Mouse (Mus musculus): ENCODE results near the gene Phlpp2. TPM values are rescaled to one million over a fixed set of nuclear protein-coding genes. Genes with fewer than 3 reads are reported as not detected.

Phlpp2 gene
- polyA plus RNA-seq, 1 experiment from 2014 or later, result 4.4 TPM

- ATAC-seq (replicated peaks; ENCODE audit: low FRiP score), result no peak
- H3K27me3 ChIP-seq (ENCODE audit: control insufficient read depth, insufficient read depth, low read length), result no peaks in the 10 kb centered on the region
- WGBS, result 93% methylated on average over 4 of the region's 4 CpGs
- no peak for DNase-seq (ENCODE audit: low spot score)
- H3K4me2 ChIP-seq (ENCODE audit: low read depth, low read length, severe bottlenecking), result no peak overlapping the region
- peaks cover 2% of the 10 kb centered on the region; the same call in 1 of the 2 replicates for H3K36me3 ChIP-seq (ENCODE audit: control insufficient read depth, insufficient read depth, low read length)
- H3K9ac ChIP-seq (ENCODE audit: low read length), result no peak overlapping the region
- H3K4me1 ChIP-seq (replicated peaks; ENCODE audit: control insufficient read depth, insufficient read depth, low read length), result no peaks in the 10 kb centered on the region
- no peaks in the 10 kb centered on the region for H3K9me3 ChIP-seq (ENCODE audit: control insufficient read depth, low read length)
- no peak overlapping the region for H3K4me3 ChIP-seq (ENCODE audit: low read depth, low read length)
- H3K27ac ChIP-seq (ENCODE audit: low read depth, low read length), result no peak overlapping the region
Measured at GRCm38 (mm10) chr8:109907376-109907775, 39.0 kb downstream of the Phlpp2 start.

GRCm38 (mm10) chr8:109917277-109917676 is 48.9 kb downstream of the Phlpp2 start:
- H3K27ac ChIP-seq (ENCODE audit: low read depth, low read length), result no peak overlapping the region
- no peaks in the 10 kb centered on the region for H3K4me1 ChIP-seq (replicated peaks; ENCODE audit: control insufficient read depth, insufficient read depth, low read length)
- H3K4me2 ChIP-seq (ENCODE audit: low read depth, low read length, severe bottlenecking), result no peak overlapping the region
- no peaks in the 10 kb centered on the region for H3K27me3 ChIP-seq (ENCODE audit: control insufficient read depth, insufficient read depth, low read length)
- no peak overlapping the region for H3K9ac ChIP-seq (ENCODE audit: low read length)
- ATAC-seq (replicated peaks; ENCODE audit: low FRiP score) (no peak), DNase-seq (ENCODE audit: low spot score) (peak; percentile 56)
- H3K4me3 ChIP-seq (ENCODE audit: low read depth, low read length), result no peak overlapping the region
- 62% methylated on average over 4 of the region's 4 CpGs for WGBS
- peaks cover 5% of the 10 kb centered on the region; the same call in 1 of the 2 replicates for H3K36me3 ChIP-seq (ENCODE audit: control insufficient read depth, insufficient read depth, low read length)
- no peaks in the 10 kb centered on the region for H3K9me3 ChIP-seq (ENCODE audit: control insufficient read depth, low read length)

- H3K4me1 ChIP-seq (replicated peaks; ENCODE audit: control insufficient read depth, insufficient read depth, low read length), result no peaks in the 10 kb centered on the region
- H3K9me3 ChIP-seq (ENCODE audit: control insufficient read depth, low read length), result no peaks in the 10 kb centered on the region
- 94% methylated on average over 8 of the region's 8 CpGs for WGBS
- H3K36me3 ChIP-seq (ENCODE audit: control insufficient read depth, insufficient read depth, low read length), result no peaks in the 10 kb centered on the region; the same call in 1 of the 2 replicates
- no peak overlapping the region for H3K4me2 ChIP-seq (ENCODE audit: low read depth, low read length, severe bottlenecking)
- H3K4me3 ChIP-seq (ENCODE audit: low read depth, low read length), result no peak overlapping the region
- no peak overlapping the region for H3K9ac ChIP-seq (ENCODE audit: low read length)
- H3K27ac ChIP-seq (ENCODE audit: low read depth, low read length), result no peak overlapping the region
- no peak for DNase-seq (ENCODE audit: low spot score)
- H3K27me3 ChIP-seq (ENCODE audit: control insufficient read depth, insufficient read depth, low read length), result no peaks in the 10 kb centered on the region
- no peak for ATAC-seq (replicated peaks; ENCODE audit: low FRiP score)
Measured at GRCm38 (mm10) chr8:109920406-109921390, 52.4 kb downstream of the Phlpp2 start.

- H3K36me3 ChIP-seq (ENCODE audit: control insufficient read depth, insufficient read depth, low read length), result peaks cover 5% of the 10 kb centered on the region; the same call in 1 of the 2 replicates
- no peaks in the 10 kb centered on the region for H3K9me3 ChIP-seq (ENCODE audit: control insufficient read depth, low read length)
- H3K9ac ChIP-seq (ENCODE audit: low read length), result no peak overlapping the region
- no peaks in the 10 kb centered on the region for H3K4me1 ChIP-seq (replicated peaks; ENCODE audit: control insufficient read depth, insufficient read depth, low read length)
- no peak overlapping the region for H3K4me3 ChIP-seq (ENCODE audit: low read depth, low read length)
- no peaks in the 10 kb centered on the region for H3K27me3 ChIP-seq (ENCODE audit: control insufficient read depth, insufficient read depth, low read length)
- H3K27ac ChIP-seq (ENCODE audit: low read depth, low read length), result no peak overlapping the region
- 93% methylated on average over 2 of the region's 2 CpGs for WGBS
- DNase-seq (ENCODE audit: low spot score) (no peak), ATAC-seq (replicated peaks; ENCODE audit: low FRiP score) (no peak)
- H3K4me2 ChIP-seq (ENCODE audit: low read depth, low read length, severe bottlenecking), result no peak overlapping the region
Measured at GRCm38 (mm10) chr8:109941606-109942360, 73.4 kb downstream of the Phlpp2 start.

GRCm38 (mm10) chr8:109945153-109945632 is 76.9 kb downstream of the Phlpp2 start:
- H3K4me2 ChIP-seq (ENCODE audit: low read depth, low read length, severe bottlenecking), result no peak overlapping the region
- no peak overlapping the region for H3K4me3 ChIP-seq (ENCODE audit: low read depth, low read length)
- peaks cover 6% of the 10 kb centered on the region; the same call in 1 of the 2 replicates for H3K27me3 ChIP-seq (ENCODE audit: control insufficient read depth, insufficient read depth, low read length)
- peaks cover 3% of the 10 kb centered on the region; the same call in 1 of the 2 replicates for H3K4me1 ChIP-seq (replicated peaks; ENCODE audit: control insufficient read depth, insufficient read depth, low read length)
- no peaks in the 10 kb centered on the region; the same call in 1 of the 2 replicates for H3K36me3 ChIP-seq (ENCODE audit: control insufficient read depth, insufficient read depth, low read length)
- DNase-seq (ENCODE audit: low spot score) (no peak), ATAC-seq (replicated peaks; ENCODE audit: low FRiP score) (no peak)
- no peak overlapping the region for H3K27ac ChIP-seq (ENCODE audit: low read depth, low read length)
- H3K9me3 ChIP-seq (ENCODE audit: control insufficient read depth, low read length), result no peaks in the 10 kb centered on the region
- WGBS, result 61% methylated on average over 9 of the region's 9 CpGs
- H3K9ac ChIP-seq (ENCODE audit: low read length), result no peak overlapping the region

GRCm38 (mm10) chr8:109945694-109946093 is 77.4 kb downstream of the Phlpp2 start:
- no peak overlapping the region for H3K27ac ChIP-seq (ENCODE audit: low read depth, low read length)
- WGBS, result 90% methylated on average over 7 of the region's 7 CpGs
- no peak for DNase-seq (ENCODE audit: low spot score)
- H3K9me3 ChIP-seq (ENCODE audit: control insufficient read depth, low read length), result no peaks in the 10 kb centered on the region
- no peaks in the 10 kb centered on the region; the same call in 1 of the 2 replicates for H3K36me3 ChIP-seq (ENCODE audit: control insufficient read depth, insufficient read depth, low read length)
- ATAC-seq (replicated peaks; ENCODE audit: low FRiP score), result no peak
- H3K27me3 ChIP-seq (ENCODE audit: control insufficient read depth, insufficient read depth, low read length), result peaks cover 6% of the 10 kb centered on the region; the same call in 1 of the 2 replicates
- no peak overlapping the region for H3K9ac ChIP-seq (ENCODE audit: low read length)
- no peak overlapping the region for H3K4me2 ChIP-seq (ENCODE audit: low read depth, low read length, severe bottlenecking)
- H3K4me1 ChIP-seq (replicated peaks; ENCODE audit: control insufficient read depth, insufficient read depth, low read length), result peaks cover 3% of the 10 kb centered on the region; the same call in 1 of the 2 replicates
- no peak overlapping the region for H3K4me3 ChIP-seq (ENCODE audit: low read depth, low read length)

GRCm38 (mm10) chr8:109946272-109946671 is 77.9 kb downstream of the Phlpp2 start:
- no peak for DNase-seq (ENCODE audit: low spot score)
- 87% methylated on average over 7 of the region's 7 CpGs for WGBS

More at GRCm38 (mm10) chr8:109946272-109946671, 77.9 kb downstream of the Phlpp2 start:
- H3K9ac ChIP-seq (ENCODE audit: low read length), result no peak overlapping the region
- H3K4me1 ChIP-seq (replicated peaks; ENCODE audit: control insufficient read depth, insufficient read depth, low read length), result peaks cover 3% of the 10 kb centered on the region; the same call in 1 of the 2 replicates
- no peaks in the 10 kb centered on the region; the same call in 1 of the 2 replicates for H3K36me3 ChIP-seq (ENCODE audit: control insufficient read depth, insufficient read depth, low read length)
- no peaks in the 10 kb centered on the region for H3K9me3 ChIP-seq (ENCODE audit: control insufficient read depth, low read length)
- H3K27ac ChIP-seq (ENCODE audit: low read depth, low read length), result no peak overlapping the region
- ATAC-seq (replicated peaks; ENCODE audit: low FRiP score), result no peak
- no peak overlapping the region for H3K4me3 ChIP-seq (ENCODE audit: low read depth, low read length)
- peaks cover 6% of the 10 kb centered on the region; the same call in 1 of the 2 replicates for H3K27me3 ChIP-seq (ENCODE audit: control insufficient read depth, insufficient read depth, low read length)
- no peak overlapping the region for H3K4me2 ChIP-seq (ENCODE audit: low read depth, low read length, severe bottlenecking)
